Mouse (Mus musculus) lung, embryonic 14.5 days (tissue): ENCODE results near the gene Shisa6. TPM values are rescaled to one million over a fixed set of nuclear protein-coding genes. Genes with fewer than 3 reads are reported as not detected.

Experiments
- ATAC-seq: fragments of 200-750 bp; cut with Nextera tagmentation; 2 replicates; pipeline ENCODE4 v1.8.0; 2017; ENCODE audit warnings: mild to moderate bottlenecking, moderate TSS enrichment, moderate library complexity; ENCODE audit not compliant: insufficient read depth
- DNase-seq: peaks from one replicate; pipeline ENCODE4 v3.0.0-alpha.2; 2015
- H3K27ac ChIP-seq: fragments of 300-500 bp; sonication (generic); 2 replicates; pipeline ENCODE4 v1.5.1; 2014; ENCODE audit warnings: low read depth, mild to moderate bottlenecking, moderate library complexity
- H3K27me3 ChIP-seq: fragments of 300-500 bp; sonication (generic); 2 replicates; pipeline ENCODE4 v1.6.1; 2014; ENCODE audit warnings: low read length, control low read depth; ENCODE audit not compliant: insufficient read depth
- H3K36me3 ChIP-seq: fragments of 300-500 bp; sonication (generic); 2 replicates; pipeline ENCODE4 v1.6.1; 2014; ENCODE audit warnings: control low read depth; ENCODE audit not compliant: insufficient read depth
- H3K4me1 ChIP-seq: fragments of 300-500 bp; sonication (generic); 2 replicates; pipeline ENCODE4 v1.6.1; 2014; ENCODE audit warnings: antibody characterized with exemption, control low read depth; ENCODE audit not compliant: insufficient read depth
- H3K4me2 ChIP-seq: fragments of 300-500 bp; sonication (generic); 2 replicates; pipeline ENCODE4 v1.6.1; 2014; ENCODE audit warnings: mild to moderate bottlenecking
- H3K4me3 ChIP-seq: fragments of 300-500 bp; sonication (generic); 2 replicates; pipeline ENCODE4 v1.5.1; 2014; ENCODE audit warnings: low read depth, low read length
- H3K9ac ChIP-seq: fragments of 300-500 bp; sonication (generic); 2 replicates; pipeline ENCODE4 v1.6.1; 2014
- H3K9me3 ChIP-seq: fragments of 300-500 bp; sonication (generic); 2 replicates; pipeline ENCODE4 v1.6.1; 2016; ENCODE audit warnings: low read depth, low read length, control low read depth
- CTCF ChIP-seq: IDR thresholded peaks from 2 replicates; pipeline ENCODE4 v1.5.1; 2016; ENCODE audit warnings: antibody characterized with exemption, low read depth
- WGBS: fragments of 180-500 bp; shearing (Covaris S2); extraction: QIAGEN DNeasy Blood & Tissue Kit; methylation state at CpG from one replicate; pipeline ENCODE4 v1.1.7; 2014; 5-methylcytosine and 5-hydroxymethylcytosine counted together
- polyA plus RNA-seq: library from polyadenylated mRNA; unstranded; fragments of >200 nt; fragmentation: Nextera tagmentation; extraction: Ambion mirVana; gene quantifications from 2 replicates; pipeline ENCODE4 v1.2.1, GENCODE M21; 2014

The Shisa6 gene
- polyA plus RNA-seq, 1 experiment from 2014 or later = 0.14 TPM

DNA sequence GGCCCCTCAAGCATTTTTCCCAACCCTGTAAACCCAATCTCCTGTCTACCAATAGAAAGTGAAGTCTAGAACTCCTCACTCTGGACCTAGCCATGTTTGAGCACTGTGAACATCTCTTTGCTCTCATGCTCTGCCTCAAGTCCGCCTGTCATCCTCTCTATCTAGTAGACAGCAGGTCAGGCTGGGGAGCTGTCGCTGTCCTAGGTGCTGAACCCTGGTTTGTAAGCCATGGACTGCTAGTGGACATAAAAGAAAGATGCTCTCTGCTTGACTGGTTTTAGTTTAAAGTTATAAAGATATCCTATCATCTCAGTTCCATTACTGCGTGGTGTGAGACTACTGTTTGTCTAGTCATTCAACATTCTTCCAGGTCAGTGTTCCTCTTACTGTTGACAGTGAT is 266.9 kb downstream of the Shisa6 start:
- no peak overlapping the region for H3K27ac ChIP-seq
- no peaks in the 10 kb centered on the region for H3K4me1 ChIP-seq
- no peak overlapping the region for H3K4me3 ChIP-seq
- no peaks in the 10 kb centered on the region for H3K36me3 ChIP-seq
- 8% methylated on average over 3 of the region's 3 CpGs for WGBS
- H3K9ac ChIP-seq = no peak overlapping the region
- H3K9me3 ChIP-seq = no peaks in the 10 kb centered on the region
- peak; percentile 91 for DNase-seq
- ATAC-seq = 0 out of 2 replicates have a peak, but pooled peaks have one; percentile 31
- no peak overlapping the region for H3K4me2 ChIP-seq
- no peak for TF ChIP-seq CTCF
- H3K27me3 ChIP-seq = no peaks in the 10 kb centered on the region

GRCm38 (mm10) chr11:66247115-66247514 is 278.6 kb downstream of the Shisa6 start:
- Histone ChIP-seq H3K27ac (no peak overlapping the region), H3K4me2 (no peak overlapping the region), H3K9me3 (no peaks in the 10 kb centered on the region), H3K9ac (no peak overlapping the region), H3K4me3 (no peak overlapping the region), H3K27me3 (no peaks in the 10 kb centered on the region), H3K4me1 (no peaks in the 10 kb centered on the region), H3K36me3 (no peaks in the 10 kb centered on the region)
- DNase-seq (no peak), ATAC-seq (no peak)
- TF ChIP-seq CTCF = no peak
- 71% methylated on average over 5 of the region's 5 CpGs for WGBS

- TF ChIP-seq CTCF = peak; percentile 33
- DNase-seq = no peak
- Histone ChIP-seq H3K4me1 (no peaks in the 10 kb centered on the region), H3K36me3 (no peaks in the 10 kb centered on the region), H3K27me3 (no peaks in the 10 kb centered on the region), H3K9ac (no peak overlapping the region), H3K4me3 (no peak overlapping the region), H3K27ac (no peak overlapping the region), H3K4me2 (no peak overlapping the region), H3K9me3 (no peaks in the 10 kb centered on the region)
- WGBS = 54% methylated on average over 2 of the region's 2 CpGs
- ATAC-seq = no peak
Measured at GRCm38 (mm10) chr11:66236557-66236956, 289.2 kb downstream of the Shisa6 start.

GRCm38 (mm10) chr11:66232891-66233290 is 292.9 kb downstream of the Shisa6 start:
- DNase-seq = peak; percentile 21
- ATAC-seq = no peak
- no peaks in the 10 kb centered on the region for H3K27me3 ChIP-seq
- H3K4me3 ChIP-seq = no peak overlapping the region
- WGBS = 21% methylated on average over 1 of the region's 1 CpGs
- no peaks in the 10 kb centered on the region for H3K9me3 ChIP-seq
- H3K27ac ChIP-seq = no peak overlapping the region
- no peak overlapping the region for H3K9ac ChIP-seq
- no peaks in the 10 kb centered on the region for H3K36me3 ChIP-seq
- H3K4me1 ChIP-seq = no peaks in the 10 kb centered on the region
- H3K4me2 ChIP-seq = no peak overlapping the region
- TF ChIP-seq CTCF = 0 out of 2 replicates have a peak, but pooled peaks have one; percentile 11

GRCm38 (mm10) chr11:66222133-66222532 is 303.6 kb downstream of the Shisa6 start:
- H3K36me3 ChIP-seq = no peaks in the 10 kb centered on the region
- no peak for TF ChIP-seq CTCF
- no peaks in the 10 kb centered on the region for H3K27me3 ChIP-seq
- DNase-seq (no peak), ATAC-seq (no peak)
- no peak overlapping the region for H3K4me2 ChIP-seq
- no peaks in the 10 kb centered on the region for H3K4me1 ChIP-seq
- H3K9ac ChIP-seq = no peak overlapping the region
- WGBS = 92% methylated on average over 1 of the region's 1 CpGs
- no peaks in the 10 kb centered on the region for H3K9me3 ChIP-seq
- H3K27ac ChIP-seq = no peak overlapping the region
- no peak overlapping the region for H3K4me3 ChIP-seq

GRCm38 (mm10) chr11:66218469-66218868 is 307.3 kb downstream of the Shisa6 start:
- Histone ChIP-seq H3K27ac (no peak overlapping the region), H3K4me3 (no peak overlapping the region), H3K9me3 (no peaks in the 10 kb centered on the region), H3K27me3 (no peaks in the 10 kb centered on the region), H3K36me3 (no peaks in the 10 kb centered on the region), H3K4me2 (no peak overlapping the region), H3K9ac (no peak overlapping the region), H3K4me1 (no peaks in the 10 kb centered on the region)
- DNase-seq = no peak
- no peak for ATAC-seq
- no peak for TF ChIP-seq CTCF
- 69% methylated on average over 3 of the region's 3 CpGs for WGBS

GRCm38 (mm10) chr11:66188627-66189287 is 337.0 kb downstream of the Shisa6 start:
- no peak overlapping the region for H3K4me3 ChIP-seq
- ATAC-seq = peak; percentile 95
- no peak overlapping the region for H3K27ac ChIP-seq
- no peaks in the 10 kb centered on the region for H3K27me3 ChIP-seq
- H3K4me2 ChIP-seq = no peak overlapping the region
- peak; percentile 9 for TF ChIP-seq CTCF
- DNase-seq = peak; percentile 95
- WGBS = 61% methylated on average over 3 of the region's 3 CpGs
- no peak overlapping the region for H3K9ac ChIP-seq
- H3K4me1 ChIP-seq = peaks cover 4% of the 10 kb centered on the region; the same call in 1 of the 2 replicates
- no peaks in the 10 kb centered on the region for H3K9me3 ChIP-seq
- H3K36me3 ChIP-seq = no peaks in the 10 kb centered on the region
